Mouse (Mus musculus) thymus, postnatal 25 days (tissue): ENCODE results near the gene Olah.

Experiments used
- DNase-seq: peaks from one replicate; pipeline ENCODE4 v3.0.0; 2022

Gene Olah

DNA sequence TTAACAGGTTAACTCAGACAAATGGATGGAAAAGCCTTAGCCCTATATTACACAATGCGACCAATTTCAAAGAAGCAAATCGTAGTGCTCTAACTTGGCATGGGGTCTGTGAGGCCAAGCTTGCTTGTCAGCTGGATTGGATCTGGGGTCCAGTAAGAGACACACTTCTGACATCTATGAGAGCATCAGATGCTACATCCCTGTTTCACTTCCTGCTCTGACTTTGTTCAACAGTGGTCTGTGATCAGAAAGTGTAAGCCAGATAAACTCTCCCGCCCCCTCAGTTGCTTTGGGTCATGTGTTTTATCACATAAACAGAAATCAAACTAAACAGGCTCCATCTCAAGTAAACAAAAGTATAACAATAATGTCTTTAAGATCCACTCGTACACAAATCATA lies 48.6 kb downstream of the Olah start:
- no peak for DNase-seq

DNA sequence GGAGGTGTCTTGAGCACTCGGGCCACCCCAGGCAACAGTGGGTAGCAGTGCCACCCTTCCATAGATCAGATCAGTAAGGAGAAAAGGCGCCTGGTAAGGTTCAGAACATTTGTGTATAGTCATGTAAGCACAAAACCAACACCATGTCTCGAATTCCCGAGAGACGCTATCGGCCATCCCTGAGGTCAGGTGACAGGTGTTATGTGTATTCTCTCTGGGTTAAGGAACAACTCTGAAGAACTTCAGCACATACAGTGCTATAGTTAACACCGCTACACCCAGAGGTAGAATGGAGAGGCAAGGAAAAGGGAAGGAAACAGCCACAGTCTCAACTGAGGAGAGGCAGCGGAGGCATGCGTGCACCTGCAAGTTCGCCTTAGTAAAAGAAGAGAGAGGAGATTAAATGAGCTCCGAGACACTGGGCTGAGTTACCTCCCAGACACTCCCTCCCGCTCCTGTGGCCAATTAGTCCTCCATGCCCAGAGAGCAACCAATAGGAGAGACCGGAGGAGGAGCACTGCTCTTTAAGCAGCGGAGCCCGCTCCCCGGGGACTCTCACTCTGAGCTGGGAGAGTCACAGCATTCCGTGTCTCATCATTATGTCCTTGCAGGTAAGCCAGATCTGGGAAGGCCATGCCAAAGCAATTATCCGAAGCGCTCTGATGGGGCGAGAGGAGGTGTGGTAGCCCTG lies 61.3 kb downstream of the Olah start, which contains the start of gene Acbd7:
Gene Acbd7, plus strand, starts transcription at position 558 of the 691 bp plus-strand sequence.
- peak; percentile 65 for DNase-seq

DNA sequence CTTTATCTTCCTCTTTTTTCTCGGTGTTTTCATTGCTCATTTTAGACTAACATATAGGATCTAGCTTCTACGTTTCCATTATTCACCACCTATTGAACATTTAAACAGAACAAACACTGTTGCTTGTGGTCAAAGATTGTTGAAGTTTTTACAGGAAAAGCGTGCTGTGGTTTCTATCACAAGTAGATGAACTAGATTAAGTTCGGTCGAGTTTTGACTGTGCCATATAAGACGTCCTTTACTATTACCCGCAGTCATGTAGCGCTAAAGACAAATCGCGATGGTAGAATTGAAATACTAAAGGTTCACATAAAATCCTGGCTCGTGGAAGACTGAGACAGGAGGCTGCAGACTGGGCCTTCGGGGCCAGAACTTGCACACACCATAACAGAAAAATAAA lies 63.2 kb downstream of the Olah start:
- DNase-seq = no peak

DNA sequence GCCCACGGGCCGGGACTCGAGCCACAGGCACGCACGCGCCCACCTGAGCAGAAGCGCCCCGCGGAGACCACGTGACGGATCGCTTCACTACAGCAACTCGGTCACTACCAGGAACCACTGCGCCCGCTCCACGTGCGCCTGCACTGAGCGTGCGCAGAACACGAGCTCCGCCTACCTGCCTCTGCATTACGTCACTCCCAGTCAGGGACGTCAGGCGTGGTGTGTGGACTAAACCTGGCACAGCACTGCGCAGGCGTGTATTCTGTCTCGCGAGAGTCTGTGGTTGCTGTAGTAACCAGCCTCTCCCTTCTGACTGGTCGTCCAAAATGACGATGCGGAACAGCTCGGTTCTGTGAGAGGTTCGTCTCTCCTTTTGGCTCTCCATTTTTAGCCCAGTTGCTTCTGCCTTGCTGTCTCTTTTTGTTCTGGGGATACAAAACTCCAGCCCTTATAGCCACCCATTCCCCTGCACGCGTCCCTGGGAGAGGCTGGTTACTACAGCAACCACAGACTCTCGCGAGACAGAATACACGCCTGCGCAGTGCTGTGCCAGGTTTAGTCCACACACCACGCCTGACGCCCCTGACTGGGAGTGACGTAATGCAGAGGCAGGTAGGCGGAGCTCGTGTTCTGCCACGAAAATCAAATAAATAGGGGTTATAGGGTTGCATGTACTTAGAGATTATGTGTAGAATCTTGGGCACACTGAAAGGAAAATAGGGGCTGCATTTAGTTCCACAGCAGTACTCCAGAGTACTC lies 64.3 kb downstream of the Olah start, which contains the start of gene Rpp38:
Gene Rpp38, minus strand, starts transcription at position 160 of the 759 bp plus-strand sequence.
- peak; percentile 98 for DNase-seq

DNA sequence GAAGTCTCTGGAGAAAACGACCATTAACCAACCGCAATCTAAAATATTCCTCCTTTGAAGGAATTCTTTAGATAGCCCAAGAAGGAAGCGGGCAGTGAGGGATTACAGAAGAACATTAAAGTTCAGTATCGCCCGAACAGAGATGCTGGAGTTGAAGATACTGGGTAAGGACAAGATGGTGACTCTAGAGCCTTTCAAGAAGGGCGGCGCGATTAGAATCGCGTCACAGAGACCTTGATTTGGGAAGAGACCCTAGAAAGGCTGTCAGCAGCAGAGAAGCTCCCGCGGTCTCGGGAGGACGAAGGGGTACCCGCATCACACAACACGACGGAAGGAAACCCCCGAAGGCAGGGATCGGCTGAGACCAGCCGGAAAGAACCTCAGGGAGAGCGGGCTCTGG lies 65.0 kb downstream of the Olah start:
- DNase-seq = no peak

DNA sequence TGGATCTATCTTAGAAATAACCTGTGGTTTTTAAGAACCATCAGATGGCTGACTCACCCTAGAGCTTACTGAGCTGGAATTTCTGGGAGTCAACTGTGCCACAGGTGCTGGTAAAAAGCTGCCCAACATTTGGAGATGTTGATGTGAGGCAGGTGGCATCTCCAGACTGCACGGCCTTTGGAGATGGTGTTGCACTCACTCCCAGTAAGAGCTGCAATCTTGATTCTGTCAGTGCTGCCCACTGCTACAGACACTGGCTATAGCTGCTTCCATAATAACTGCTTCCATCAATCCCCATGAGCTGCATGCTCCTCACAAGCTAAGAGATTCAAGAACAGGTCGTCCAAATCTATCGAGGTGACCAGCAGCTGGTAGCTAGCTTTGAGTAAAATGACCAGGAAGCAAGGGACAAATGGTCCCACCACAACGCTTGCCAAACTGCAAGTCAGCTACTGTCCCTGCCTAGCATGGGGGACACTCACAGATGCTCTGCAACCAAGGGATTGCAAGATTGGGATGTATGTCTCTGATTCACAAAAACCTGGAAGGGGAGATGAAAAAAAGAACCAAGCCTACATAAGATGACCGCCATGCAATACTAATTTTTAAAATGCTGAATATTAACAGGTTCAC lies 65.8 kb downstream of the Olah start:
- DNase-seq = no peak

DNA sequence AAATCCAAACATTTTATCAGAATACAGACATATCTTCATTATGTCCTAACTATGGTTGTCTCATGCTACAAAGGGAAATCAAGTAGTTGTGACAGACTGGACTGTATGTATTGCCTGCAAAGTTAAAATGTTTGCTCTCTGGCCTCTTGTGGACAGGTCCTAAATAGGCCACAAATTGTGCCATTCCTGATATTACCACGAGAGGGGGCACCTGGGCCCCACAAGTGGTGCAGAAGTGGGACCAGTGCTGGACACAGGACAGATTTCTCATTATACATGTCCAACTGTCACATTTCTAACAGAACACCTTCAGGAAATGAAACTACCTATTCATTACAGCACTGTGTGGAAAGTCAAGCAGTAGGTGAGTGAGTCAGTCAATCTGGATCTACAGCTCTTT lies 69.7 kb downstream of the Olah start:
- DNase-seq = no peak

DNA sequence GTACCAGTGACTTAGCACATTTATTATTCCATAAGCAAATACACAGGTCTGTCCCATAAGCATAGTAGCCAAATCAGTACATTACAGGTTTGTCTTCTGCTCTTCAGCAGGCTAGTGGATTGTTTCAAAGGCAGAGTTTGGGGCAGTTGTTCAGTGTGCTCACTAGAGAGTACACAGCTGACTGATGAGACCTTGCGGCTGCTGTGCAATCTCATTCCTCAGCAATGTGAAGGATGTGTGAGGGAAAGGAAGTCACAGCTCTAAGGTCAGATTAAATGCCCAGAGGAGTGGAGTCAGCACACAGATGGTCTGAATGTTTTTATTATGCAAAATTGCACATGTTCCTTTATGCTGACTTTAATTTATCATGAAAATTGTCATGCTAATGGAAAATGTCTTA lies 70.5 kb downstream of the Olah start:
- no peak for DNase-seq

DNA sequence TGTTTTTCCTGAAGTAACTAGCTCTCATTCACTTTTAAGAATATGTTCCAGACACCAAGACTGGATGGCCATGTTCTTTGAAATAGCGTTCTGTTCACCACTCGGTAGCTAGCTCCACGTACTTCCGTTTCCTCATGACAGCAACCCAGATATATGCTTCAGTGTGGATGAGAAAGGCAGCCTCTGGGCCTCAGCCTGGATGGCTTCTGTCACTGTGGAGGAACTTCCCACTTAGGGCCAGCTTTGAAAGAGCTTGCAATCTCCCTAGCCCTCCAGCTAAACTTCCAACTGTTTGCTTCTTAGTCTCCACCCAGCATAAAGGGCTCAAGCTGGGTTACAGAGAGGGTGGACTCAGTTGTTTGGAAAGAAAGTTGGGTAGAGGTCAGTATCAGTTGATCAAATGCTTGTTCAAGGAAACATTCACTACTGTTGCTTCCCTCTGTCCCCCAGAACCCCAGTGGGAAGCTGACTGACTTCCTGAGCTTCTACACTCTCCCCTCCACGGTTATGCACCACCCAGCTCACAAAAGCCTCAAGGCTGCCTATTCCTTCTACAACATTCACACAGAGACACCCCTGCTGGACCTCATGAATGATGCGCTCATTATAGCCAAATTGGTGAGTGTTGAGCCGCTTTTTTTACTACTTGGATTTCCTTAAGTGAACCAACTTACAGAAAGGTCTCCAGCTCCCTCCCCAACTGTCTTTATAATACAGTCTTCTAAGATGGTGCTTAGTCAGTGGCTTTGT lies 72.5 kb downstream of the Olah start:
- no peak for DNase-seq

DNA sequence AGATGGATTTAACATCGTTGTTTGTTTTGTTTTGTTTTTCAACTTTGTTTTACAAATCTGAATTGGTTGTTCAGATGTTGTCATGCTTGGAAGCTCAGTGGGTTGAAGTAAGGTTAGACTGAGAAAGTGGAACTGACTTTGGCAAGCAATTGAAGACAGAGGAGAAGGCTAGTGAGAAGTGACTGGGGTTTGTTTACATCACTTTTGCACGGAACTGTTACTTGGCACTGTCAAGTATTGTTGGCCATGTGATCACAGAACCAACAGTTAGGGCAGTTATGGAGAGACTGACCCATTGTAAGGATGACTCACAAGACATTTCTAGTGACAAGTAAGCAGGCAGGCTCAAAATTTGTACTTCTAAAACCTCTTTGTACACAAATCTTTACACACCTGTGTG lies 73.9 kb downstream of the Olah start:
- DNase-seq = no peak

DNA sequence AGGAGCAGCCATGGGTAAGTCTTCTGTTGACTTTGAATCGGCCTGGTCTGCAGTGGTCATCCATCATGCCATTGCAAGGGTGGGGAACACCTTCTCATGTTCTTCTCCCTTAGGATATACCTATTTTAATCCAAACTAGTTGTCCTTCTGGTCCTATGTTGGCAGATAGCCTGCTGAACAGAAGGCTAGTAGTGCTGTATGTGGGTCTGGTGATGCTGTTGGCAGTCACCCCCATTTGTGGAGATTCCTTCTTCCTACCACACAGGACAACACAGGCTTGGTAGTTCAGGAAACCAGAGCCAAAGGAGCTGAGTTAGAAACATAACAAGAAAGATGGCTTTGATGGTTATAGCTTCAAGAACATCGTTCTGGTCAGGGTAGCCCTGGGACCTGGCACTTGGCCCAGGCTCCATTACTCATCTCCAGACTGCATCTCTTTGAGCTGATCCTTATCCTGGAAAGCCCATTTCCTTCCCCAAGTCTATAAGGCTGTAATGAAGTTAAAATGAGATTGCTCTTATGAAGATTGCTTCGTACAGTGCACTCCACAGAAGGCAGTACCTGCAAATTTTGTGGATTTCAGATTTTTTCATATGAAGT lies 91.5 kb downstream of the Olah start:
- DNase-seq = no peak

DNA sequence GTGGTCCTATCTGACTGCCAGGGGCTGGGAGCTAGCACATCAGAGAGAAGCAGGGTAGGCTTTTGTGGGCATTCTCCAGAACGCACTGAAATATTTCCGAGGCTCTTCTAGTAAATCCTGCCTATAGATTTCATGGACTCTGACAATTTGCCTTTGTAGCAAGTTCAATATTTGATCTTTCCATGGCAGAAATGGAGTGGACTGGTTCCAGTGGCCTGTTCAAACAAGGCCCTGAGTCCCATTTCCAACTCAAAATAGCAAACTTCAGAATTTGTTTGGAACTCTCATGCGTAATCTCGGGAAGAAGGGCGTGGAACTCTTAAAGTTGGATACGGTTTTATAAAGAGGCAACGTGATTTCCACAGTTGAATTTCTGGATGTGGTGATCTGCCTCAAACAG lies 101.2 kb downstream of the Olah start:
- no peak for DNase-seq

DNA sequence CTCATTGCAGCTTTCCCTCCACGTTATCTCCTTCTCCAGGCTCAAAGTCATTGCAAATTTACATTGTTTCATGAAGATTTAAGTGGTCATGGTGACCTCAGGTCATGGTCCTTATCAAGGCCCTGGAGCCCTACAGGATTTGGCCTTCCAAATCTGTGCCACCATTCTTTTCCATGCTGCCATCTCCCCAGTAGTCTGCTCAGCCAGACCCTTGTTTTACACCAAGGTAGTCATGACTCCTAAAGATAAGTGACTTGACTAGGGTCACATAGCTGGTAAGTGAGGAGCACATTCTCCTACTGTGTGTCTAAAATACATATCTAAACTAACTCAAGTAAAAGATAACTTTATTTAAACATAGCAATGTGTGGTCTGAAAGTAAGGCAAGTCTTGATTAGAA lies 104.8 kb downstream of the Olah start:
- DNase-seq = no peak
